Mouse (Mus musculus): ENCODE measurements around the gene Trpc4ap. TPM values are rescaled to one million over a fixed set of nuclear protein-coding genes. Genes with fewer than 3 reads are reported as not detected.

The Trpc4ap gene
- 81.1 TPM for polyA plus RNA-seq (2014; fragmentation: Illumina TruSeq; extraction: RNeasy Lipid Tissue Mini Kit (QIAGEN cat#74804); ENCODE audit: low read depth, low replicate concordance)

DNA sequence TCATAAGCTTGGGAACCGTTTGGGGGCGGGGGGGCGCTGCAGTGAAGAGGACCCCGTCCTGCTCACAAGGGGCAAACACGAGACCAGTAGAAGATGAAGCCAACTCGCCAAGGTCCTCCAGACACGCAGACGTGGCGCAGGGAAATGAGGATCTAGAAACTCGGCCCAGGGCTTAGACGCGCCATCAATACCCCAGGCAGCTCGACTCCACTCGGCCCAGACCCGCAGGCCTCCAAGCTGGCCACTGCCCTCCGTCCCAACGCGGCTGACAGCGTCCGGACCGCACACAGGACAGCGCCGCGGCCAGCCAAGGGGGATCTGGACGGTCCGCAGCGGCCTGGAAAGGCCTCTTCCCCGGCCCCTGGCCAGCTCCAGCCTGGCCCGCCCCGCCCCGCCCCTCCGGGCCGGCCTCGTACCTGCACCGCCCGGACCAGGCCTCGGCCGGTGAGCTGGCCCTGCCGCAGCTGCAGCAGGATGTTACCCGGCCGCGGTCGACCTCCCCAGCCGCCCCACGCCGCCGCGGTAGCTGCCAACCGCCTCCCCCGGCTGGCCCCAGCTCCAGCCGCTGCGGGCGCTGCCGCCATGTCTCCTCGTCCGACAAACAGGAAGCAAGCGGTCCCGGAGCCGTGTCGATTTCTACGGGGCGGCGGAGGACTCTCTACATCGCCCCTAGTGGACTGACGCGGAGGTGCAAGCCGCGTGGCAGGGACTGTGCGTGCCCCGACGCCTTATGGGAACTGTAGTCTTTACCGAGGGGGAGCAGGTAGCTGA lies at the start of gene Trpc4ap:
TSS of gene Trpc4ap (minus strand) at position 662 of the 771 bp plus-strand sequence.

DNA sequence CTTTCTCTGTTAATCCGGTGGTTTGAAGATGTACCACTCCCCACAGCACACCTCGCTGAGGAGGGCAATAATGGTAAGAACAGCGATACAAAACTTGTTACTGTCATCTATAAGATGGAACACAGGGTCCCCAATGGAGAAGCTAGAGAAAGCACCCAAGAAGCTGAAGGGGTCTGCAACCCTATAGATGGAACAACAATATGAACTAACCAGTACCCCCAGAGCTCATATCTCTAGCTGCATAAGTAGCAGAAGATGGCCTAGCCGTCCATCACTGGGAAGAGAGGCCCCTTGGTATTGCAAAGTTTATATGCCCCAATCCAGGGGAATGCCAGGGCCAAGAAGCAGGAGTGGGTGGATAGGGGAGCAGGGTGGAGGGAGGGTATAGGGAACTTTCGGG lies 43.6 kb upstream of the Trpc4ap start, which contains the start of gene Gm17581:
TSS of gene Gm17581 (minus strand) at position 101 of the 400 bp plus-strand sequence.

DNA sequence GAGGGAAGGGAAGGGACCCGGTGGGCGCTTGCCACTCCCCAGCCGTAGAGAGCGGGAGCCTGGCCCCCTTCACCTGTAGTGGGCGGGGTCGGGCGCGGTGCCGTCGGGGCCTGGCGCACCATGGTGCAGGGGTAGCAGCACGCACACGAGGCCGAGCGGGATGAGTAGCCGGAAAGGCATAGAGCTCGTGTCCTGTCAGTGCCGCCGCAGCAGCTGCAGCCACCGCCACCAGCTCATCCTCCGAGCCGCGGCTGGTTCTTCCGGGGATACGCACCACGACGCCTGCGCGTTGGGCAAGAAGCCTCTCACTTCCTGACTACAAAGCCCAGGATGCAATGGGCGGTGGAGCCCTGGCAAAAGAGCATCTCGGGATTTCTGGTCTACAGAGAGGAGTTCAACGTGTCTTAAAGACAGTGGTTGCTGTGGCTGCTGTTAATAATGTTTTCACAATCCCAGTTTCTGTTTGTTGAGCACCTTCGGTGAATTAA lies 37.0 kb upstream of the Trpc4ap start, which contains the start of gene Edem2:
TSS of gene Edem2 (minus strand) at position 318 of the 488 bp plus-strand sequence.

GRCm38 (mm10) chr2:155610978-155611377 lies 81.2 kb downstream of the Trpc4ap start, which contains the start of gene Myh7b:
TSS of gene Myh7b (plus strand) at chr2:155611212.

GRCm38 (mm10) chr2:155592137-155592853 lies 99.9 kb downstream of the Trpc4ap start, which contains the start of gene Gss:
TSS of gene Gss (minus strand) at chr2:155592810.

Other genes with a start within 250 kb of the Trpc4ap start
- 31.2 TPM for gene Ncoa6, start 218.5 kb downstream of the Trpc4ap start, polyA plus RNA-seq (2014; fragmentation: Illumina TruSeq; extraction: RNeasy Lipid Tissue Mini Kit (QIAGEN cat#74804); ENCODE audit: low read depth, low replicate concordance)
- gene Acss2, start 174.4 kb downstream of the Trpc4ap start, polyA plus RNA-seq (2014; fragmentation: Illumina TruSeq; extraction: RNeasy Lipid Tissue Mini Kit (QIAGEN cat#74804); ENCODE audit: low read depth, low replicate concordance), result 73.7 TPM
- gene Ggt7, start 174.1 kb downstream of the Trpc4ap start, polyA plus RNA-seq (2014; fragmentation: Illumina TruSeq; extraction: RNeasy Lipid Tissue Mini Kit (QIAGEN cat#74804); ENCODE audit: low read depth, low replicate concordance), result not detected
- gene Gss, start 99.6 kb downstream of the Trpc4ap start, polyA plus RNA-seq (2014; fragmentation: Illumina TruSeq; extraction: RNeasy Lipid Tissue Mini Kit (QIAGEN cat#74804); ENCODE audit: low read depth, low replicate concordance), result 31.7 TPM
- gene Myh7b, start 81.2 kb downstream of the Trpc4ap start, polyA plus RNA-seq (2014; fragmentation: Illumina TruSeq; extraction: RNeasy Lipid Tissue Mini Kit (QIAGEN cat#74804); ENCODE audit: low read depth, low replicate concordance), result not detected
- gene Edem2, start 37.1 kb upstream of the Trpc4ap start, polyA plus RNA-seq (2014; fragmentation: Illumina TruSeq; extraction: RNeasy Lipid Tissue Mini Kit (QIAGEN cat#74804); ENCODE audit: low read depth, low replicate concordance), result 9.0 TPM
- gene Gm17581, start 43.5 kb upstream of the Trpc4ap start, polyA plus RNA-seq (2014; fragmentation: Illumina TruSeq; extraction: RNeasy Lipid Tissue Mini Kit (QIAGEN cat#74804); ENCODE audit: low read depth, low replicate concordance), result not detected
- 1.3 TPM for gene Procr, start 58.7 kb upstream of the Trpc4ap start, polyA plus RNA-seq (2014; fragmentation: Illumina TruSeq; extraction: RNeasy Lipid Tissue Mini Kit (QIAGEN cat#74804); ENCODE audit: low read depth, low replicate concordance)
- gene Mmp24, start 83.0 kb upstream of the Trpc4ap start, polyA plus RNA-seq (2014; fragmentation: Illumina TruSeq; extraction: RNeasy Lipid Tissue Mini Kit (QIAGEN cat#74804); ENCODE audit: low read depth, low replicate concordance), result not detected
- gene BC029722, start 127.0 kb upstream of the Trpc4ap start, polyA plus RNA-seq (2014; fragmentation: Illumina TruSeq; extraction: RNeasy Lipid Tissue Mini Kit (QIAGEN cat#74804); ENCODE audit: low read depth, low replicate concordance), result 15.5 TPM
- 5.1 TPM for gene Eif6, start 134.5 kb upstream of the Trpc4ap start, polyA plus RNA-seq (2014; fragmentation: Illumina TruSeq; extraction: RNeasy Lipid Tissue Mini Kit (QIAGEN cat#74804); ENCODE audit: low read depth, low replicate concordance)
- not detected for gene Fam83c, start 142.5 kb upstream of the Trpc4ap start, polyA plus RNA-seq (2014; fragmentation: Illumina TruSeq; extraction: RNeasy Lipid Tissue Mini Kit (QIAGEN cat#74804); ENCODE audit: low read depth, low replicate concordance)
- gene Uqcc1, start 237.9 kb upstream of the Trpc4ap start, polyA plus RNA-seq (2014; fragmentation: Illumina TruSeq; extraction: RNeasy Lipid Tissue Mini Kit (QIAGEN cat#74804); ENCODE audit: low read depth, low replicate concordance), result 78.5 TPM
- gene Gm15557, start 248.3 kb upstream of the Trpc4ap start, polyA plus RNA-seq (2014; fragmentation: Illumina TruSeq; extraction: RNeasy Lipid Tissue Mini Kit (QIAGEN cat#74804); ENCODE audit: low read depth, low replicate concordance), result not detected